Mouse (Mus musculus) intestine, embryonic 15.5 days (tissue): ENCODE data around the gene Slc39a2. TPM values are rescaled to one million over a fixed set of nuclear protein-coding genes. Genes with fewer than 3 reads are reported as not detected.

Experiments
- ATAC-seq: fragments of 200-750 bp; cut with Nextera tagmentation; 2 replicates; pipeline ENCODE4 v1.8.0; 2017; ENCODE audit warnings: moderate TSS enrichment, moderate library complexity
- H3K27ac ChIP-seq: fragments of 300-500 bp; sonication (generic); 2 replicates; pipeline ENCODE4 v1.5.1; 2015; ENCODE audit warnings: mild to moderate bottlenecking, inconsistent platforms
- H3K27me3 ChIP-seq: fragments of 300-500 bp; sonication (generic); replicated peaks from 2 replicates; pipeline ENCODE4 v1.6.1; 2015; ENCODE audit warnings: inconsistent platforms
- H3K36me3 ChIP-seq: fragments of 300-500 bp; sonication (generic); 2 replicates; pipeline ENCODE4 v1.6.1; 2015; ENCODE audit warnings: inconsistent platforms
- H3K4me1 ChIP-seq: fragments of 300-500 bp; sonication (generic); replicated peaks from 2 replicates; pipeline ENCODE4 v1.6.1; 2015; ENCODE audit warnings: inconsistent platforms
- H3K4me2 ChIP-seq: fragments of 300-500 bp; sonication (generic); replicated peaks from 2 replicates; pipeline ENCODE4 v1.6.1; 2015; ENCODE audit warnings: mild to moderate bottlenecking, inconsistent platforms
- H3K4me3 ChIP-seq: fragments of 300-500 bp; sonication (generic); replicated peaks from 2 replicates; pipeline ENCODE4 v1.5.1; 2015; ENCODE audit warnings: inconsistent platforms
- H3K9ac ChIP-seq: fragments of 300-500 bp; sonication (generic); 2 replicates; pipeline ENCODE4 v1.6.1; 2015; ENCODE audit warnings: inconsistent platforms
- H3K9me3 ChIP-seq: fragments of 300-500 bp; sonication (generic); 2 replicates; pipeline ENCODE4 v1.6.1; 2016; ENCODE audit warnings: inconsistent platforms
- WGBS: fragments of 180-500 bp; shearing (Covaris S2); methylation state at CpG from one replicate; pipeline ENCODE4 v1.1.7; 2015; 5-methylcytosine and 5-hydroxymethylcytosine counted together
- polyA plus RNA-seq: library from polyadenylated mRNA; unstranded; fragments of >200 nt; fragmentation: Nextera tagmentation; extraction: Ambion mirVana; gene quantifications from 2 replicates; pipeline ENCODE4 v1.2.1, GENCODE M21; 2015

Gene Slc39a2
- polyA plus RNA-seq, 1 experiment from 2014 or later: 0.96 TPM

DNA sequence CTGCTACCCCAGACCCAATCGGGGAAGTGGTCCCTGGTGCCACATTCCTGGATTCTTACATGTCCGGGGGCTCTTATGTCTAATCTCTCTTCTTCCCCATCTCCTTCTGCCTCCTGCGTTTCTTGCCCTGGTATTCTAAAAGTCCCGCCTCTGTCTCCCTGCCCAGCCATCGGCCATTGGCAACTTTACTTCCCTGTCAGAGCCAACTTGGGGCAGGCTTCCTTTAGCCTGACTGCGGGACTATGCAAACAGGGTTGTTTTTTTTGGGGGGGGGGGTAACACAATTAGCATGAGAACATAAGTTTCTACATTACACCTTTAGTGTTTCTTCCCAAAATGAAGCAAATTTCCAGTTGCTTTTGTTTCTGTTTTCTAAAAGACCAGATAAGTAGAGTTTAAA, 50.6 kb downstream of the Slc39a2 start:
- Histone ChIP-seq H3K27me3 (no peaks in the 10 kb centered on the region), H3K9me3 (no peaks in the 10 kb centered on the region), H3K9ac (no peak overlapping the region), H3K4me2 (no peak overlapping the region), H3K36me3 (no peaks in the 10 kb centered on the region), H3K4me1 (0 out of 2 replicates have a peak, but pooled peaks cover 4% of the 10 kb centered on the region), H3K27ac (no peak overlapping the region), H3K4me3 (no peak overlapping the region)
- 71% methylated on average over 6 of the region's 6 CpGs for WGBS
- ATAC-seq: no peak

Other genes with a start within 250 kb of the Slc39a2 start
- not detected in 2 replicates for gene Gm17079, start 197.4 kb upstream of the Slc39a2 start, polyA plus RNA-seq
- gene Gm5800, start 175.7 kb upstream of the Slc39a2 start, polyA plus RNA-seq: not detected in 2 replicates
- 2.9 and 3.5 TPM in 2 replicates for gene Ang4, start 119.3 kb upstream of the Slc39a2 start, polyA plus RNA-seq
- not detected in 2 replicates for gene AY358078, start 92.8 kb upstream of the Slc39a2 start, polyA plus RNA-seq
- gene Ear6, start 39.2 kb upstream of the Slc39a2 start, polyA plus RNA-seq: 0.35 TPM in 1 of 2 replicates, not detected in the other
- gene Mettl17, start 8.0 kb upstream of the Slc39a2 start, polyA plus RNA-seq: 45.4 and 45.5 TPM in 2 replicates
- 52.2 and 60.1 TPM in 2 replicates for gene Ndrg2, start 21.3 kb downstream of the Slc39a2 start, polyA plus RNA-seq
- not detected in 2 replicates for gene Tppp2, start 25.5 kb downstream of the Slc39a2 start, polyA plus RNA-seq
- gene Rnase13, start 29.9 kb downstream of the Slc39a2 start, polyA plus RNA-seq: not detected in 2 replicates
- 64.4 and 65.9 TPM in 2 replicates for gene Arhgef40, start 91.8 kb downstream of the Slc39a2 start, polyA plus RNA-seq
- gene Tmem253, start 122.8 kb downstream of the Slc39a2 start, polyA plus RNA-seq: 50.1 and 60.0 TPM in 2 replicates
- gene Zfp219, start 127.8 kb downstream of the Slc39a2 start, polyA plus RNA-seq: 29.7 and 29.8 TPM in 2 replicates
- gene Olfr221, start 149.6 kb downstream of the Slc39a2 start, polyA plus RNA-seq: not detected in 2 replicates
- gene Hnrnpc, start 211.1 kb downstream of the Slc39a2 start, polyA plus RNA-seq: 555 and 601 TPM in 2 replicates
- 60.1 and 62.2 TPM in 2 replicates for gene Rpgrip1, start 217.8 kb downstream of the Slc39a2 start, polyA plus RNA-seq